Mouse (Mus musculus) MEL (cell line): Measurements from ENCODE around the gene Uaca. TPM values are rescaled to one million over a fixed set of nuclear protein-coding genes. Genes with fewer than 3 reads are reported as not detected.
A peak's percentile ranks its signal among the peaks of the same experiment; 100 is the strongest.

Experiments used
- DNase-seq: peaks from one replicate; pipeline ENCODE4 v3.0.0; 2011; ENCODE audit warnings: low read depth, low spot score
- H3K27ac ChIP-seq: 2 replicates; pipeline ENCODE4 v1.5.1; 2012; ENCODE audit warnings: low read depth, mild to moderate bottlenecking, control low read depth, low read length, moderate library complexity; ENCODE audit not compliant: control insufficient read depth
- H3K27me3 ChIP-seq, 2 experiments: fragments of 150-350 bp in 1 of 2; sonication (generic) in 1 of 2; 2 replicates each; pipeline ENCODE4 v1.6.1; 2012; ENCODE audit warnings: low read length in 2 of 2, mild to moderate bottlenecking in 2 of 2, improper control_type of control experiment in 1 of 2, moderate library complexity in 1 of 2; ENCODE audit not compliant: insufficient read depth in 2 of 2, control insufficient read depth in 1 of 2
- H3K36me3 ChIP-seq, 2 experiments: 2 replicates each; pipeline ENCODE4 v1.6.1; 2012 to 2014; ENCODE audit warnings: low read length in 2 of 2, improper control_type of control experiment in 1 of 2, inconsistent platforms in 1 of 2, mild to moderate bottlenecking in 1 of 2; ENCODE audit not compliant: insufficient read depth in 2 of 2, control insufficient read depth in 1 of 2
- H3K4me1 ChIP-seq, 2 experiments: fragments of 150-350 bp in 1 of 2; sonication (generic) in 1 of 2; 2 replicates each; pipeline ENCODE4 v1.6.1; 2012; ENCODE audit warnings: low read length in 2 of 2, improper control_type of control experiment in 1 of 2, mild to moderate bottlenecking in 1 of 2; ENCODE audit not compliant: insufficient read depth in 2 of 2, control insufficient read depth in 1 of 2
- H3K4me3 ChIP-seq, 2 experiments: fragments of 150-350 bp in 1 of 2; sonication (generic) in 1 of 2; 2 replicates each; pipeline ENCODE4 v1.5.1; 2012; ENCODE audit warnings: low read depth in 2 of 2, low read length in 2 of 2, mild to moderate bottlenecking in 2 of 2, moderate library complexity in 2 of 2, control low read depth in 1 of 2, improper control_type of control experiment in 1 of 2; ENCODE audit not compliant: control insufficient read depth in 1 of 2, insufficient read depth in 1 of 2
- H3K79me2 ChIP-seq: 2 replicates; pipeline ENCODE4 v1.6.1; 2012; ENCODE audit warnings: mild to moderate bottlenecking, low read length, moderate library complexity; ENCODE audit not compliant: control insufficient read depth, poor library complexity, insufficient read depth
- H3K9ac ChIP-seq: 2 replicates; pipeline ENCODE4 v1.6.1; 2012; ENCODE audit warnings: low read depth, mild to moderate bottlenecking, control low read depth, low read length, moderate library complexity; ENCODE audit not compliant: control insufficient read depth, poor library complexity, severe bottlenecking
- H3K9me3 ChIP-seq: fragments of 150-350 bp; sonication (generic); replicated peaks from 2 replicates; pipeline ENCODE4 v1.6.1; 2012; ENCODE audit warnings: mild to moderate bottlenecking, low read length, improper control_type of control experiment, moderate library complexity; ENCODE audit not compliant: insufficient read depth
- BHLHE40 ChIP-seq: IDR thresholded peaks from 2 replicates; pipeline ENCODE4 v1.6.1; 2012; ENCODE audit warnings: low read depth, mild to moderate bottlenecking, inconsistent platforms, low read length, improper control_type of control experiment, borderline replicate concordance
- CHD2 ChIP-seq: IDR thresholded peaks from 2 replicates; pipeline ENCODE4 v1.6.1; 2011; ENCODE audit warnings: low read length, improper control_type of control experiment
- CTCF ChIP-seq, 3 experiments: IDR thresholded peaks in 2 of 3; conservative IDR thresholded peaks in 1 of 3; 2 replicates each; pipeline ENCODE4 v1.5.1; 2011 to 2012; ENCODE audit warnings: low read length in 3 of 3, low read depth in 2 of 3, mild to moderate bottlenecking in 2 of 3, improper control_type of control experiment in 1 of 3, inconsistent platforms in 1 of 3, mixed read lengths in 1 of 3, moderate library complexity in 1 of 3; ENCODE audit not compliant: control insufficient read depth in 1 of 3, insufficient read depth in 1 of 3, poor library complexity in 1 of 3, severe bottlenecking in 1 of 3
- ETS1 ChIP-seq: IDR thresholded peaks from 2 replicates; pipeline ENCODE4 v1.6.1; 2012; ENCODE audit warnings: low read depth, mild to moderate bottlenecking, inconsistent platforms, low read length, improper control_type of control experiment, moderate library complexity
- GABPA ChIP-seq: IDR thresholded peaks from 2 replicates; pipeline ENCODE4 v1.6.1; 2012; ENCODE audit warnings: low read depth, mild to moderate bottlenecking, inconsistent platforms, low read length, improper control_type of control experiment, moderate library complexity
- GATA1 ChIP-seq: IDR thresholded peaks from 2 replicates; pipeline ENCODE4 v1.6.1; 2011; ENCODE audit warnings: low read depth, low read length, improper control_type of control experiment
- HCFC1 ChIP-seq: IDR thresholded peaks from 2 replicates; pipeline ENCODE4 v1.6.1; 2012; ENCODE audit warnings: low read depth, mild to moderate bottlenecking, inconsistent platforms, low read length, improper control_type of control experiment, moderate library complexity
- JUND ChIP-seq: IDR thresholded peaks from 2 replicates; pipeline ENCODE4 v1.6.1; 2011; ENCODE audit warnings: low read depth, mild to moderate bottlenecking, improper control_type of control experiment, low read length
- KAT2A ChIP-seq: conservative IDR thresholded peaks from 2 replicates; pipeline ENCODE4 v1.6.1; 2012; ENCODE audit warnings: low read depth, low read length, improper control_type of control experiment, inconsistent platforms
- MAFK ChIP-seq: IDR thresholded peaks from 2 replicates; pipeline ENCODE4 v1.6.1; 2011; ENCODE audit warnings: low read depth, mild to moderate bottlenecking, low read length, improper control_type of control experiment, borderline replicate concordance
- MAX ChIP-seq: IDR thresholded peaks from 2 replicates; pipeline ENCODE4 v1.6.1; 2011; ENCODE audit warnings: low read length, improper control_type of control experiment
- MAZ ChIP-seq: IDR thresholded peaks from 2 replicates; pipeline ENCODE4 v1.6.1; 2012; ENCODE audit warnings: low read depth, mild to moderate bottlenecking, inconsistent platforms, low read length, improper control_type of control experiment
- MYB ChIP-seq: IDR thresholded peaks from 2 replicates; pipeline ENCODE4 v1.6.1; 2011; ENCODE audit warnings: mild to moderate bottlenecking, low read depth, low read length, improper control_type of control experiment
- MYC ChIP-seq: IDR thresholded peaks from 2 replicates; pipeline ENCODE4 v1.6.1; 2011; ENCODE audit warnings: low read depth, mild to moderate bottlenecking, low read length, improper control_type of control experiment, moderate library complexity
- NRF1 ChIP-seq: IDR thresholded peaks from 2 replicates; pipeline ENCODE4 v1.6.1; 2014; ENCODE audit warnings: low read depth, mild to moderate bottlenecking, inconsistent platforms, low read length, improper control_type of control experiment, moderate library complexity; ENCODE audit not compliant: poor library complexity, insufficient read depth, severe bottlenecking
- POLR2A ChIP-seq, 2 experiments: IDR thresholded peaks; 2 replicates each; pipeline ENCODE4 v1.6.1; 2011 to 2012; ENCODE audit warnings: low read length in 2 of 2, mild to moderate bottlenecking in 2 of 2, control low read depth in 1 of 2, improper control_type of control experiment in 1 of 2, low read depth in 1 of 2, moderate library complexity in 1 of 2; ENCODE audit not compliant: control insufficient read depth in 1 of 2, insufficient read depth in 1 of 2, poor library complexity in 1 of 2
- POLR2AphosphoS5 ChIP-seq: IDR thresholded peaks from 2 replicates; pipeline ENCODE4 v1.6.1; 2012; ENCODE audit warnings: low read depth, borderline replicate concordance, mild to moderate bottlenecking, inconsistent platforms, low read length, moderate library complexity, mixed read lengths
- RCOR1 ChIP-seq: IDR thresholded peaks from 2 replicates; pipeline ENCODE4 v1.6.1; 2012; ENCODE audit warnings: low read depth, mild to moderate bottlenecking, inconsistent platforms, low read length, improper control_type of control experiment
- TBP ChIP-seq: IDR thresholded peaks from 2 replicates; pipeline ENCODE4 v1.8.0; 2011; ENCODE audit warnings: low read depth, low read length, improper control_type of control experiment
- TCF12 ChIP-seq: IDR thresholded peaks from 2 replicates; pipeline ENCODE4 v1.6.1; 2014; ENCODE audit warnings: low read depth, mild to moderate bottlenecking, inconsistent platforms, low read length, improper control_type of control experiment, moderate library complexity
- UBTF ChIP-seq: IDR thresholded peaks from 2 replicates; pipeline ENCODE4 v1.6.1; 2012; ENCODE audit warnings: low read depth, mild to moderate bottlenecking, inconsistent platforms, low read length, improper control_type of control experiment, moderate library complexity, borderline replicate concordance; ENCODE audit not compliant: insufficient read depth
- USF2 ChIP-seq, 2 experiments: IDR thresholded peaks; 2 replicates each; pipeline ENCODE4 v1.6.1; 2011 to 2012; ENCODE audit warnings: improper control_type of control experiment in 2 of 2, low read length in 2 of 2, borderline replicate concordance in 1 of 2, inconsistent platforms in 1 of 2, low read depth in 1 of 2, mild to moderate bottlenecking in 1 of 2; ENCODE audit not compliant: insufficient read depth in 1 of 2
- ZC3H11A ChIP-seq: IDR thresholded peaks from 2 replicates; pipeline ENCODE4 v1.6.1; 2012; ENCODE audit warnings: low read depth, mild to moderate bottlenecking, inconsistent platforms, low read length, improper control_type of control experiment
- ZKSCAN1 ChIP-seq: IDR thresholded peaks from 2 replicates; pipeline ENCODE4 v1.6.1; 2012; ENCODE audit warnings: low read depth, mild to moderate bottlenecking, inconsistent platforms, low read length, improper control_type of control experiment, moderate library complexity
- polyA plus RNA-seq, 2 experiments: library from polyadenylated mRNA; stranded (reverse) in 1 of 2; unstranded in 1 of 2; fragments of >175 nt in 1 of 2; fragments of >200 nt in 1 of 2; gene quantifications; 2 replicates each; pipeline versions ENCODE4 v1.2.1 to v1.2.4; 2012; ENCODE audit warnings: low replicate concordance in 2 of 2, low read depth in 1 of 2; ENCODE audit not compliant: insufficient read length in 2 of 2, insufficient read depth in 1 of 2, missing spikeins in 1 of 2
- total RNA-seq: library from RNA; depleted of rRNA; stranded (reverse); fragments of 300-350 nt; gene quantifications from 2 replicates; pipeline ENCODE4 v1.2.3, GENCODE M21; 2012

Uaca gene
- total and polyA plus RNA-seq, 3 experiments: 10.9 to 11.4 TPM; not detected in 1

DNA sequence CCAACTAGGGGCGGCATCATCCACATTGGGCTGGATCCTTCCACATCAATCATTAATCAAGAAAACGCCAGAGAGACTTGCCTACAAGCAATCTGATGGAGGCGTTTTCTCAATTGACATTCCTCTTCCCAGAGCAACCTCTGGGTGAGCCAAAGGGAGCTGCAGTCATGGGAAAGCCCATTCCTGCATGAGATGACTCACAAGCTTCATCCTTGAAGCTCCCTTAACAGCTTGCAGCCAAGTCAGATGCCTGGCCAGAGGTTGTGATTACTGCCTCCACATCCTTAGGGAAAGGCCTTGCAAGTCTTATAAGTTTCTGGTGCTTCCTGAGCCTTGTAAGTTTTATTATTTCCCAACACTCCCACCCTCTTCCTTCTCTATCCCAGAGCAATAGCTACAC lies 119.3 kb downstream of the Uaca start:
- no peaks in the 10 kb centered on the region for H3K4me1 ChIP-seq
- no peak for TF ChIP-seq GABPA
- TF ChIP-seq GATA1: no peak
- no peak for TF ChIP-seq TCF12
- TF ChIP-seq HCFC1: no peak
- TF ChIP-seq MAZ: no peak
- no peak for TF ChIP-seq POLR2A (IDR thresholded peaks at IDR 0.05; ENCODE audit: control insufficient read depth in 1 of 2, insufficient read depth in 1 of 2, low read depth in 1 of 2, low read length in 2 of 2, poor library complexity in 1 of 2)
- no peak for TF ChIP-seq JUND

GRCm38 (mm10) chr9:60919936-60920672 lies 125.8 kb downstream of the Uaca start:
- no peak for DNase-seq
- TF ChIP-seq MYB (no peak), NRF1 (no peak), MAZ (no peak), UBTF (no peak), MYC (no peak), MAFK (no peak), JUND (no peak), ZKSCAN1 (no peak), POLR2AphosphoS5 (no peak), ETS1 (no peak), MAX (no peak), TBP (no peak), RCOR1 (no peak), CTCF (IDR thresholded peaks at IDR 0.05 in 2 of 3, conservative IDR thresholded peaks at IDR 0.05 in 1 of 3; ENCODE audit: control insufficient read depth in 1 of 3, insufficient read depth in 1 of 3, low read depth in 2 of 3, low read length in 3 of 3, poor library complexity in 1 of 3, severe bottlenecking in 1 of 3) (no peak), CHD2 (no peak), ZC3H11A (no peak), KAT2A (no peak), BHLHE40 (no peak), USF2 (IDR thresholded peaks at IDR 0.05; ENCODE audit: borderline replicate concordance in 1 of 2, insufficient read depth in 1 of 2, low read depth in 1 of 2, low read length in 2 of 2) (no peak)

More for the DNA sequence above, 119.3 kb downstream of the Uaca start:
- H3K9me3 ChIP-seq: no peaks in the 10 kb centered on the region
- H3K9ac ChIP-seq: no peak overlapping the region
- no peaks in the 10 kb centered on the region for H3K36me3 ChIP-seq
- no peak for DNase-seq
- no peaks in the 10 kb centered on the region; a peak in 2 of 4 replicates for H3K27me3 ChIP-seq
- H3K79me2 ChIP-seq: no peaks in the 10 kb centered on the region
- H3K27ac ChIP-seq: no peak overlapping the region
- no peak overlapping the region for H3K4me3 ChIP-seq

More at GRCm38 (mm10) chr9:60919936-60920672, 125.8 kb downstream of the Uaca start:
- H3K36me3 ChIP-seq: peaks cover 0 to 3% of the 10 kb centered on the region in 2 experiments; a peak in 1 of 4 replicates
- no peaks in the 10 kb centered on the region for H3K9me3 ChIP-seq
- H3K9ac ChIP-seq: peak overlapping the region; percentile 2
- no peak overlapping the region; a peak in 1 of 4 replicates for H3K4me3 ChIP-seq
- H3K79me2 ChIP-seq: no peaks in the 10 kb centered on the region
- peak overlapping the region; percentile 63 for H3K27ac ChIP-seq
- no peaks in the 10 kb centered on the region; a peak in 2 of 4 replicates for H3K27me3 ChIP-seq
- peaks cover 0 to 5% of the 10 kb centered on the region in 2 experiments; a peak in 3 of 4 replicates for H3K4me1 ChIP-seq
